Mouse (Mus musculus) hematopoietic stem cell, adult 5-6 weeks (primary cell): ENCODE data around the gene Glis3. TPM values are rescaled to one million over a fixed set of nuclear protein-coding genes. Genes with fewer than 3 reads are reported as not detected.

Source experiments
- ATAC-seq, 2 experiments: fragments of 125-278 bp in 1 of 2; replicated peaks in 1 of 2; 2 replicates each; pipeline ENCODE4 v1.8.0; 2016 to 2017; ENCODE audit warnings: inconsistent platforms in 2 of 2, mild to moderate bottlenecking in 2 of 2, moderate number of reproducible peaks in 2 of 2, low read depth in 1 of 2, moderate TSS enrichment in 1 of 2; ENCODE audit not compliant: low FRiP score in 2 of 2, poor library complexity in 2 of 2, severe bottlenecking in 2 of 2, insufficient read depth in 1 of 2, low TSS enrichment in 1 of 2
- total RNA-seq: library from RNA; stranded (forward); fragments of 172-1452, 232-1000 nt; gene quantifications from 2 replicates; pipeline ENCODE4 v1.2.3, GENCODE M21; 2017

Glis3 gene
- total RNA-seq, 1 experiment from 2014 or later = 0.25 TPM

GRCm38 (mm10) chr19:28477326-28477863 lies 202.5 kb downstream of the Glis3 start:
- no peak for ATAC-seq

- no peak for ATAC-seq
Observed at GRCm38 (mm10) chr19:28473621-28474020, 206.3 kb downstream of the Glis3 start.

GRCm38 (mm10) chr19:28471144-28471543 lies 208.7 kb downstream of the Glis3 start:
- ATAC-seq = no peak

- no peak for ATAC-seq
Observed at GRCm38 (mm10) chr19:28465779-28466178, 214.1 kb downstream of the Glis3 start.

- no peak for ATAC-seq
Observed at GRCm38 (mm10) chr19:28454331-28454730, 225.5 kb downstream of the Glis3 start.

- no peak for ATAC-seq
Observed at GRCm38 (mm10) chr19:28452951-28453520, 226.8 kb downstream of the Glis3 start.

- no peak for ATAC-seq
Observed at GRCm38 (mm10) chr19:28448811-28449210, 231.1 kb downstream of the Glis3 start.

- no peak for ATAC-seq
Observed at GRCm38 (mm10) chr19:28442161-28442560, 237.7 kb downstream of the Glis3 start.

GRCm38 (mm10) chr19:28436457-28437148 lies 243.3 kb downstream of the Glis3 start:
- ATAC-seq = no peak

GRCm38 (mm10) chr19:28428220-28428816 lies 251.6 kb downstream of the Glis3 start:
- no peak for ATAC-seq

- ATAC-seq = peak; percentile 94 to 99
Observed at GRCm38 (mm10) chr19:28424180-28424579, 255.7 kb downstream of the Glis3 start.

- ATAC-seq = 0 out of 4 replicates have a peak, but pooled peaks of 1 of the 2 experiments have one; percentile 28
Observed at GRCm38 (mm10) chr19:28422939-28423338, 256.9 kb downstream of the Glis3 start.

GRCm38 (mm10) chr19:28416069-28416468 lies 263.8 kb downstream of the Glis3 start:
- no peak for ATAC-seq

- ATAC-seq = no peak
Observed at GRCm38 (mm10) chr19:28408787-28409186, 271.1 kb downstream of the Glis3 start.

- no peak for ATAC-seq
Observed at GRCm38 (mm10) chr19:28402956-28403355, 276.9 kb downstream of the Glis3 start.

GRCm38 (mm10) chr19:28395584-28395861 lies 284.4 kb downstream of the Glis3 start:
- no peak for ATAC-seq

- no peak for ATAC-seq
Observed at GRCm38 (mm10) chr19:28394826-28395583, 284.9 kb downstream of the Glis3 start.

GRCm38 (mm10) chr19:28393766-28394165 lies 286.1 kb downstream of the Glis3 start:
- ATAC-seq = no peak
